Mouse (Mus musculus): ENCODE measurements around the gene Prkce.

- TF ChIP-seq TCF12 (IDR thresholded peaks at IDR 0.05; ENCODE audit: insufficient read depth, poor library complexity, severe bottlenecking) (no peak), POLR2A (IDR thresholded peaks at IDR 0.05; ENCODE audit: insufficient read length, low read depth) (no peak), E2F4 (IDR thresholded peaks at IDR 0.05; ENCODE audit: insufficient read depth) (no peak), MYOG (IDR thresholded peaks at IDR 0.05; ENCODE audit: control insufficient read depth in 1 of 3, insufficient read depth in 1 of 3, insufficient read length in 2 of 3, low read depth in 2 of 3) (no peak), SRF (IDR thresholded peaks at IDR 0.05; ENCODE audit: control insufficient read depth, insufficient read length, low read depth) (no peak), USF1 (IDR thresholded peaks at IDR 0.05; ENCODE audit: low read depth) (no peak), TCF3 (IDR thresholded peaks at IDR 0.05; ENCODE audit: insufficient read length, low read depth) (no peak)
Observed at GRCm38 (mm10) chr17:86412141-86412540, 244.6 kb downstream of the Prkce start.
